Mouse (Mus musculus): Measurements from ENCODE around the gene Magee1. TPM values are rescaled to one million over a fixed set of nuclear protein-coding genes. Genes with fewer than 3 reads are reported as not detected.

Gene Magee1
- polyA plus RNA-seq, 2 experiments = 0.71 to 0.93 TPM

DNA sequence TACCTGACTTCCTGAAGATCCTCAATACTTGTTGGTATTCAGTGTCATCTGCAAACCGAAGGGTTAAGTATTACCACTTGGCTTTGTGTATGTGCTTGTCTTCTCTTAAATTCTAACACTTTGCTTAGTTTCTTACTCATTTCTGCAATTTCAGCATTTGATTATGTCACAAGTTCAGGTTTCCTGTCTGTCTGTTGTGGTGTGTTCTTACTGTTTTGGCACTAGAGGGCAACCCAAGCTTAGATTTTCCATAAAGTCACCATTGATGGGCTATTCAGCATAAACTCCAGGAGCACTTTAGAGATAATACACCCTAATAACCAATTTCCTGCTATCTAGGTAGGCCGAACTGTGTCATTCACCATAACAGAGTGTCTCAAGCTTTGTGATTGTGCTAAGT, 47.0 kb downstream of the Magee1 start:
- no peaks in the 10 kb centered on the region for H3K36me3 ChIP-seq (replicated peaks; ENCODE audit: control insufficient read depth, insufficient read depth, low read depth)
- 57% methylated on average over 2 of the region's 2 CpGs for WGBS (ENCODE audit: insufficient replicate concordance)
- TF ChIP-seq CTCF (IDR thresholded peaks at IDR 0.05; ENCODE audit: low read depth) (no peak), EP300 (IDR thresholded peaks at IDR 0.05; ENCODE audit: low read depth) (no peak)
- no peaks in the 10 kb centered on the region for H3K9me3 ChIP-seq (ENCODE audit: control insufficient read depth, low read length)
- no peak overlapping the region for H3K4me3 ChIP-seq (ENCODE audit: insufficient read depth in 1 of 2, low read depth in 2 of 2, low read length in 2 of 2)
- H3K9ac ChIP-seq (replicated peaks) = no peak overlapping the region
- H3K4me1 ChIP-seq (replicated peaks; ENCODE audit: control insufficient read depth in 2 of 2, insufficient read depth in 2 of 2, low read length in 1 of 2) = no peaks in the 10 kb centered on the region
- DNase-seq (ENCODE audit: low read depth in 3 of 3, low spot score in 3 of 3) (no peak), ATAC-seq (ENCODE audit: insufficient read depth) (no peak)
- no peaks in the 10 kb centered on the region for H3K27me3 ChIP-seq (ENCODE audit: control insufficient read depth, insufficient read depth, low read length)
- H3K4me2 ChIP-seq (ENCODE audit: low read depth) = no peak overlapping the region
- H3K27ac ChIP-seq = no peak overlapping the region

Other genes with a start within 250 kb of the Magee1 start
- 7.3 and 10.4 TPM in 2 replicates for gene Pbdc1, start 40.6 kb upstream of the Magee1 start, polyA plus RNA-seq (2012; rRNA removed)
- gene Pbdc1, start 40.6 kb upstream of the Magee1 start, polyA plus RNA-seq (2014; fragmentation: Nextera tagmentation; extraction: Ambion mirVana) = 32.5 and 48.1 TPM in 2 replicates